In genomic region chr8:124448962-124449670, GRCm38 (mm10) we compare ENCODE assay signal across 11 mouse cellular contexts. TPM values are rescaled to one million over a fixed set of nuclear protein-coding genes. Genes with fewer than 3 reads are reported as not detected.
DNase-seq lines count a peak whose midpoint lies in the region; ATAC-seq and TF ChIP-seq lines count a peak whose summit lies in the region.
"Had no signal": no experiment of that assay in that cellular context is flagged by ENCODE, and none has a peak within 500 bp of the region (broad histone marks: within the 10 kb centered on the region; RNA-seq: fewer than 3 reads in every experiment).

No protein-coding gene starts in this region.

- H3K4me2 ChIP-seq in heart, embryonic 11.5 days, result no peak overlapping the region
- no peak overlapping the region for H3K4me2 ChIP-seq in heart, postnatal 0 days (ENCODE audit: low read depth, low read length)
- no peak overlapping the region for H3K4me2 ChIP-seq in liver, embryonic 11.5 days
- no peak overlapping the region for H3K4me2 ChIP-seq in liver, embryonic 12.5 days
- H3K4me2 ChIP-seq: limb, embryonic 12.5 days had no signal

- H3K27me3 ChIP-seq in heart, embryonic 11.5 days (ENCODE audit: control insufficient read depth, insufficient read depth, low read length), result no peaks in the 10 kb centered on the region
- H3K27me3 ChIP-seq in heart, postnatal 0 days (ENCODE audit: control insufficient read depth, insufficient read depth, low read length), result no peaks in the 10 kb centered on the region
- H3K27me3 ChIP-seq in liver, embryonic 11.5 days (replicated peaks; ENCODE audit: control insufficient read depth, insufficient read depth, low read length), result no peaks in the 10 kb centered on the region
- H3K27me3 ChIP-seq in liver, embryonic 12.5 days (replicated peaks), result no peaks in the 10 kb centered on the region
- H3K27me3 ChIP-seq: limb, embryonic 12.5 days had no signal

- peak; percentile 94 for DNase-seq in heart, adult 11 months
- DNase-seq in adrenal gland, postnatal 36 days, result peak; percentile 36 to 44
- DNase-seq in heart, postnatal 0 days (ENCODE audit: low spot score), result peak; percentile 24
- peak; percentile 60 for DNase-seq in lung, postnatal 36 days
- no peak for DNase-seq in urinary bladder, postnatal 25 days (ENCODE audit: low spot score)
- DNase-seq in liver, embryonic 11.5 days (ENCODE audit: low spot score), result no peak
- DNase-seq: cerebellum, adult 9-11 months had no signal

- H3K4me3 ChIP-seq in heart, embryonic 11.5 days (ENCODE audit: low read depth, low read length), result no peak overlapping the region
- H3K4me3 ChIP-seq in heart, postnatal 0 days (ENCODE audit: low read depth, low read length), result no peak overlapping the region
- no peak overlapping the region for H3K4me3 ChIP-seq in liver, embryonic 11.5 days (ENCODE audit: low read depth, low read length)
- H3K4me3 ChIP-seq in liver, embryonic 12.5 days, result no peak overlapping the region
- H3K4me3 ChIP-seq: limb, embryonic 12.5 days had no signal

- no peak for TF ChIP-seq CTCF in heart, postnatal 0 days (IDR thresholded peaks at IDR 0.05; ENCODE audit: low read depth)

- H3K36me3 ChIP-seq in heart, embryonic 11.5 days (ENCODE audit: control insufficient read depth, insufficient read depth, low read length), result no peaks in the 10 kb centered on the region
- H3K36me3 ChIP-seq in heart, postnatal 0 days (replicated peaks; ENCODE audit: control insufficient read depth, insufficient read depth, low read length), result no peaks in the 10 kb centered on the region
- H3K36me3 ChIP-seq in liver, embryonic 11.5 days (ENCODE audit: control insufficient read depth, insufficient read depth, low read length), result no peaks in the 10 kb centered on the region
- no peaks in the 10 kb centered on the region for H3K36me3 ChIP-seq in liver, embryonic 12.5 days
- H3K36me3 ChIP-seq: limb, embryonic 12.5 days had no signal

- no peak overlapping the region for H3K27ac ChIP-seq in heart, embryonic 11.5 days (ENCODE audit: low read depth, low read length)
- H3K27ac ChIP-seq in heart, postnatal 0 days (ENCODE audit: low read depth), result no peak overlapping the region
- H3K27ac ChIP-seq in liver, embryonic 11.5 days (ENCODE audit: low read depth, low read length), result no peak overlapping the region
- H3K27ac ChIP-seq in liver, embryonic 12.5 days, result no peak overlapping the region
- H3K27ac ChIP-seq: limb, embryonic 12.5 days had no signal

- no peak overlapping the region for H3K9ac ChIP-seq in heart, embryonic 11.5 days (ENCODE audit: low read depth, low read length)
- no peak overlapping the region for H3K9ac ChIP-seq in heart, postnatal 0 days (replicated peaks; ENCODE audit: low read depth, low read length)
- no peak overlapping the region for H3K9ac ChIP-seq in liver, embryonic 11.5 days (ENCODE audit: low read depth, low read length)
- H3K9ac ChIP-seq in liver, embryonic 12.5 days, result no peak overlapping the region
- H3K9ac ChIP-seq: limb, embryonic 12.5 days had no signal

- no peaks in the 10 kb centered on the region for H3K9me3 ChIP-seq in heart, embryonic 11.5 days (replicated peaks; ENCODE audit: control insufficient read depth, low read length)
- peaks cover 6% of the 10 kb centered on the region; the same call in 1 of the 2 replicates for H3K9me3 ChIP-seq in heart, postnatal 0 days (replicated peaks; ENCODE audit: control insufficient read depth, low read length)
- H3K9me3 ChIP-seq in liver, embryonic 11.5 days (ENCODE audit: control insufficient read depth, low read length), result no peaks in the 10 kb centered on the region
- 0 out of 2 replicates have a peak, but pooled peaks cover 4% of the 10 kb centered on the region for H3K9me3 ChIP-seq in liver, embryonic 12.5 days (replicated peaks)

- ATAC-seq in heart, embryonic 11.5 days (replicated peaks; ENCODE audit: insufficient number of reproducible peaks, low FRiP score, low TSS enrichment), result no peak
- ATAC-seq in heart, postnatal 0 days (ENCODE audit: insufficient read depth, low read depth), result peak; percentile 70
- no peak for ATAC-seq in liver, embryonic 11.5 days (replicated peaks; ENCODE audit: low FRiP score)
- ATAC-seq in liver, embryonic 12.5 days, result no peak

- 53% methylated on average over 10 of the region's 10 CpGs for WGBS in heart, embryonic 11.5 days (ENCODE audit: insufficient replicate concordance)
- 47% methylated on average over 10 of the region's 10 CpGs for WGBS in heart, postnatal 0 days
- 72% methylated on average over 10 of the region's 10 CpGs for WGBS in liver, embryonic 11.5 days
- 64% methylated on average over 10 of the region's 10 CpGs for WGBS in liver, embryonic 12.5 days (ENCODE audit: insufficient replicate concordance)

- TF ChIP-seq EP300 in heart, postnatal 0 days (IDR thresholded peaks at IDR 0.05; ENCODE audit: low read depth), result no peak

- H3K4me1 ChIP-seq in heart, embryonic 11.5 days (ENCODE audit: control insufficient read depth, insufficient read depth, low read length), result no peaks in the 10 kb centered on the region
- no peaks in the 10 kb centered on the region for H3K4me1 ChIP-seq in heart, postnatal 0 days (ENCODE audit: control insufficient read depth, insufficient read depth)
- H3K4me1 ChIP-seq in liver, embryonic 11.5 days (replicated peaks; ENCODE audit: control insufficient read depth, insufficient read depth, low read length), result no peaks in the 10 kb centered on the region
- no peaks in the 10 kb centered on the region for H3K4me1 ChIP-seq in liver, embryonic 12.5 days
- H3K4me1 ChIP-seq: limb, embryonic 12.5 days had no signal

RNA-seq across cellular contexts. Expression of gene Pgbd5, which starts 9.7 kb away (rescaled TPM):
- polyA plus RNA-seq in heart, embryonic 11.5 days (2014; fragmentation: Nextera tagmentation; extraction: Ambion mirVana), result 1.9 and 2.4 TPM in 2 replicates
- total RNA-seq in adrenal gland, postnatal 36 days (2021), result 1 to 10 TPM; 3.5 to 4.5 TPM
- 1.7 and 3.5 TPM in 2 replicates for total RNA-seq in heart, postnatal 0 days (2014; rRNA removed; ENCODE audit: low replicate concordance)
- 0.80 and 0.97 TPM in 2 replicates for polyA plus RNA-seq in heart, postnatal 0 days (2015; fragmentation: Nextera tagmentation; extraction: Ambion mirVana)
- 0.27 and 0.55 TPM in 2 replicates for polyA plus RNA-seq in liver, embryonic 11.5 days (2014; fragmentation: Nextera tagmentation; extraction: Ambion mirVana)
- 0.24 and 0.37 TPM in 2 replicates for polyA plus RNA-seq in liver, embryonic 12.5 days (2016; fragmentation: Nextera tagmentation; extraction: Ambion mirVana)
- total RNA-seq: monocyte, adult 5-6 weeks had no signal

Comparison
In these comparisons a context has a peak if more than half of its experiments do, and no peak if none do; other contexts are left out.
1. DNase-seq: peak in heart, adult 11 months (single experiment), adrenal gland, postnatal 36 days (2 of 2), heart, postnatal 0 days (single experiment) and lung, postnatal 36 days (single experiment); none in urinary bladder, postnatal 25 days (single experiment) and liver, embryonic 11.5 days (single experiment).